Comparison of ENCODE assay signal across 26 mouse cellular contexts in genomic region chr19:49931202-49931601, GRCm38 (mm10).
DNase-seq lines count a peak whose midpoint lies in the region; ATAC-seq and TF ChIP-seq lines count a peak whose summit lies in the region.
"Had no signal": no experiment of that assay in that cellular context is flagged by ENCODE, and none has a peak within 500 bp of the region (broad histone marks: within the 10 kb centered on the region; RNA-seq: fewer than 3 reads in every experiment).

No protein-coding gene starts in this region.

- no peak overlapping the region for H3K4me3 ChIP-seq in forebrain, embryonic 14.5 days (ENCODE audit: low read depth, low read length)
- no peak overlapping the region for H3K4me3 ChIP-seq in forebrain, embryonic 15.5 days
- H3K4me3 ChIP-seq in layer of hippocampus, adult 2 months = no peak overlapping the region
- no peak overlapping the region for H3K4me3 ChIP-seq in midbrain, postnatal 0 days (ENCODE audit: low read depth, low read length)
- no peak overlapping the region for H3K4me3 ChIP-seq in midbrain, embryonic 13.5 days (replicated peaks)
- H3K4me3 ChIP-seq: embryonic facial prominence, embryonic 12.5 days; erythroblast, embryonic 14.5 days; forebrain, embryonic 13.5 days; heart, embryonic 12.5 days; limb, embryonic 10.5 days; liver, embryonic 15.5 days; stomach, embryonic 15.5 days had no signal

- no peaks in the 10 kb centered on the region for H3K36me3 ChIP-seq in forebrain, embryonic 14.5 days (ENCODE audit: control insufficient read depth, insufficient read depth, low read length)
- H3K36me3 ChIP-seq in forebrain, embryonic 15.5 days = no peaks in the 10 kb centered on the region
- H3K36me3 ChIP-seq in midbrain, postnatal 0 days (ENCODE audit: insufficient read depth, low read length) = no peaks in the 10 kb centered on the region
- H3K36me3 ChIP-seq in midbrain, embryonic 13.5 days = no peaks in the 10 kb centered on the region
- H3K36me3 ChIP-seq: embryonic facial prominence, embryonic 12.5 days; heart, embryonic 12.5 days; limb, embryonic 10.5 days; liver, embryonic 15.5 days; stomach, embryonic 15.5 days had no signal

- TF ChIP-seq POLR2A in brain, embryonic 14.5 days (IDR thresholded peaks at IDR 0.05; ENCODE audit: borderline replicate concordance, extremely low read depth, insufficient read depth, insufficient read length, poor library complexity, severe bottlenecking) = no peak

- H3K9ac ChIP-seq in forebrain, embryonic 14.5 days (ENCODE audit: low read length) = no peak overlapping the region
- H3K9ac ChIP-seq in forebrain, embryonic 15.5 days (replicated peaks) = no peak overlapping the region
- H3K9ac ChIP-seq in midbrain, postnatal 0 days (replicated peaks; ENCODE audit: low read length, poor library complexity, severe bottlenecking) = no peak overlapping the region
- H3K9ac ChIP-seq in midbrain, embryonic 13.5 days (replicated peaks) = no peak overlapping the region
- H3K9ac ChIP-seq: embryonic facial prominence, embryonic 12.5 days; forebrain, embryonic 13.5 days; heart, embryonic 12.5 days; liver, embryonic 15.5 days; stomach, embryonic 15.5 days had no signal

- WGBS in forebrain, embryonic 14.5 days = 48% methylated on average over 3 of the region's 3 CpGs
- 60% methylated on average over 3 of the region's 3 CpGs for WGBS in forebrain, embryonic 15.5 days
- 47% methylated on average over 3 of the region's 3 CpGs for WGBS in midbrain, postnatal 0 days
- WGBS in midbrain, embryonic 13.5 days = 39% methylated on average over 3 of the region's 3 CpGs

- peak; percentile 71 for TF ChIP-seq CTCF in layer of hippocampus, adult 2 months (conservative IDR thresholded peaks at IDR 0.05)
- TF ChIP-seq CTCF in midbrain, postnatal 0 days (IDR thresholded peaks at IDR 0.05) = peak; percentile 68
- TF ChIP-seq CTCF in brain, embryonic 14.5 days (IDR thresholded peaks at IDR 0.05; ENCODE audit: borderline replicate concordance, extremely low read depth, insufficient read depth, insufficient read length) = no peak

- no peaks in the 10 kb centered on the region for H3K4me1 ChIP-seq in forebrain, embryonic 14.5 days (ENCODE audit: control insufficient read depth, insufficient read depth, low read length)
- no peaks in the 10 kb centered on the region for H3K4me1 ChIP-seq in forebrain, embryonic 15.5 days
- H3K4me1 ChIP-seq in midbrain, postnatal 0 days (ENCODE audit: insufficient read depth, low read length) = no peaks in the 10 kb centered on the region
- H3K4me1 ChIP-seq in midbrain, embryonic 13.5 days (replicated peaks) = no peaks in the 10 kb centered on the region
- H3K4me1 ChIP-seq: embryonic facial prominence, embryonic 12.5 days; forebrain, embryonic 13.5 days; heart, embryonic 12.5 days; limb, embryonic 10.5 days; liver, embryonic 15.5 days; stomach, embryonic 15.5 days had no signal

- peak; percentile 33 for DNase-seq in forebrain, embryonic 14.5 days (ENCODE audit: low spot score)
- DNase-seq in layer of hippocampus, adult 2 months (ENCODE audit: low spot score in 2 of 2) = no peak
- no peak for DNase-seq in layer of hippocampus, adult 8-10 months (ENCODE audit: low spot score in 2 of 2)
- peak; percentile 52 for DNase-seq in midbrain, postnatal 0 days (ENCODE audit: low spot score)
- peak; percentile 40 for DNase-seq in brain, embryonic 14.5 days (ENCODE audit: low read depth)
- DNase-seq: adrenal gland, postnatal 36 days; cerebellum, adult 11-12 months; gastrocnemius, postnatal 25 days; heart, adult 18-20 months; heart, postnatal 10 days; kidney, adult 2 months; kidney, postnatal 10 days; liver; thymus, adult 18-20 months; thymus, postnatal 4 days had no signal

- no peak overlapping the region for H3K4me2 ChIP-seq in forebrain, embryonic 14.5 days (ENCODE audit: low read length)
- no peak overlapping the region for H3K4me2 ChIP-seq in forebrain, embryonic 15.5 days (replicated peaks)
- no peak overlapping the region for H3K4me2 ChIP-seq in midbrain, postnatal 0 days (ENCODE audit: low read depth, low read length, poor library complexity, severe bottlenecking)
- H3K4me2 ChIP-seq in midbrain, embryonic 13.5 days (replicated peaks) = no peak overlapping the region
- H3K4me2 ChIP-seq: embryonic facial prominence, embryonic 12.5 days; forebrain, embryonic 13.5 days; heart, embryonic 12.5 days; liver, embryonic 15.5 days; stomach, embryonic 15.5 days had no signal

- H3K9me3 ChIP-seq in forebrain, embryonic 14.5 days (replicated peaks; ENCODE audit: control insufficient read depth, low read length) = no peaks in the 10 kb centered on the region
- H3K9me3 ChIP-seq in forebrain, embryonic 15.5 days = no peaks in the 10 kb centered on the region
- H3K9me3 ChIP-seq in midbrain, postnatal 0 days (ENCODE audit: low read length) = no peaks in the 10 kb centered on the region
- H3K9me3 ChIP-seq in midbrain, embryonic 13.5 days = no peaks in the 10 kb centered on the region
- H3K9me3 ChIP-seq: embryonic facial prominence, embryonic 12.5 days; forebrain, embryonic 13.5 days; heart, embryonic 12.5 days; limb, embryonic 10.5 days; liver, embryonic 15.5 days; stomach, embryonic 15.5 days had no signal

- no peaks in the 10 kb centered on the region for H3K27me3 ChIP-seq in forebrain, embryonic 14.5 days (replicated peaks; ENCODE audit: control insufficient read depth, insufficient read depth, low read length)
- no peaks in the 10 kb centered on the region for H3K27me3 ChIP-seq in forebrain, embryonic 15.5 days
- no peaks in the 10 kb centered on the region for H3K27me3 ChIP-seq in midbrain, postnatal 0 days (ENCODE audit: insufficient read depth, low read length)
- no peaks in the 10 kb centered on the region for H3K27me3 ChIP-seq in midbrain, embryonic 13.5 days
- H3K27me3 ChIP-seq: embryonic facial prominence, embryonic 12.5 days; forebrain, embryonic 13.5 days; heart, embryonic 12.5 days; liver, embryonic 15.5 days; stomach, embryonic 15.5 days had no signal

- no peak overlapping the region for H3K27ac ChIP-seq in forebrain, embryonic 14.5 days (ENCODE audit: low read depth, low read length)
- H3K27ac ChIP-seq in forebrain, embryonic 15.5 days (replicated peaks) = no peak overlapping the region
- H3K27ac ChIP-seq in layer of hippocampus, adult 2 months = no peak overlapping the region
- H3K27ac ChIP-seq in midbrain, postnatal 0 days (ENCODE audit: low read depth, low read length) = no peak overlapping the region
- H3K27ac ChIP-seq in midbrain, embryonic 13.5 days = no peak overlapping the region
- H3K27ac ChIP-seq: embryonic facial prominence, embryonic 12.5 days; forebrain, embryonic 13.5 days; limb, embryonic 10.5 days; liver, embryonic 15.5 days; macrophage; stomach, embryonic 15.5 days had no signal

- ATAC-seq in forebrain, embryonic 14.5 days = no peak
- no peak for ATAC-seq in forebrain, embryonic 15.5 days (replicated peaks)
- ATAC-seq in midbrain, postnatal 0 days (ENCODE audit: low FRiP score) = no peak
- no peak for ATAC-seq in midbrain, embryonic 13.5 days
- ATAC-seq: forebrain, embryonic 13.5 days; inflammation-experienced regulatory T-cells, adult 6 months had no signal

Comparison
In these comparisons a context has a peak if more than half of its experiments do, and no peak if none do; other contexts are left out.
1. DNase-seq: peak in forebrain, embryonic 14.5 days (single experiment), midbrain, postnatal 0 days (single experiment) and brain, embryonic 14.5 days (single experiment); none in layer of hippocampus, adult 2 months (0 of 2) and layer of hippocampus, adult 8-10 months (0 of 2).